Mouse (Mus musculus) MEL (cell line): ENCODE results near the gene Ap5s1.
A peak's percentile ranks its signal among the peaks of the same experiment; 100 is the strongest.

Source experiments
- CTCF ChIP-seq, 3 experiments: IDR thresholded peaks in 2 of 3; conservative IDR thresholded peaks in 1 of 3; 2 replicates each; pipeline ENCODE4 v1.5.1; 2011 to 2012; ENCODE audit warnings: low read length in 3 of 3, low read depth in 2 of 3, mild to moderate bottlenecking in 2 of 3, improper control_type of control experiment in 1 of 3, inconsistent platforms in 1 of 3, mixed read lengths in 1 of 3, moderate library complexity in 1 of 3; ENCODE audit not compliant: control insufficient read depth in 1 of 3, insufficient read depth in 1 of 3, poor library complexity in 1 of 3, severe bottlenecking in 1 of 3
- EP300 ChIP-seq, 2 experiments: IDR thresholded peaks; 2 replicates each; pipeline ENCODE4 v1.6.1; 2011; ENCODE audit warnings: improper control_type of control experiment in 2 of 2, low read length in 2 of 2, low read depth in 1 of 2, mild to moderate bottlenecking in 1 of 2
- HCFC1 ChIP-seq: IDR thresholded peaks from 2 replicates; pipeline ENCODE4 v1.6.1; 2012; ENCODE audit warnings: low read depth, mild to moderate bottlenecking, inconsistent platforms, low read length, improper control_type of control experiment, moderate library complexity
- MAFK ChIP-seq: IDR thresholded peaks from 2 replicates; pipeline ENCODE4 v1.6.1; 2011; ENCODE audit warnings: low read depth, mild to moderate bottlenecking, low read length, improper control_type of control experiment, borderline replicate concordance
- MAX ChIP-seq: IDR thresholded peaks from 2 replicates; pipeline ENCODE4 v1.6.1; 2011; ENCODE audit warnings: low read length, improper control_type of control experiment
- POLR2A ChIP-seq, 2 experiments: IDR thresholded peaks; 2 replicates each; pipeline ENCODE4 v1.6.1; 2011 to 2012; ENCODE audit warnings: low read length in 2 of 2, mild to moderate bottlenecking in 2 of 2, control low read depth in 1 of 2, improper control_type of control experiment in 1 of 2, low read depth in 1 of 2, moderate library complexity in 1 of 2; ENCODE audit not compliant: control insufficient read depth in 1 of 2, insufficient read depth in 1 of 2, poor library complexity in 1 of 2
- RCOR1 ChIP-seq: IDR thresholded peaks from 2 replicates; pipeline ENCODE4 v1.6.1; 2012; ENCODE audit warnings: low read depth, mild to moderate bottlenecking, inconsistent platforms, low read length, improper control_type of control experiment

DNA sequence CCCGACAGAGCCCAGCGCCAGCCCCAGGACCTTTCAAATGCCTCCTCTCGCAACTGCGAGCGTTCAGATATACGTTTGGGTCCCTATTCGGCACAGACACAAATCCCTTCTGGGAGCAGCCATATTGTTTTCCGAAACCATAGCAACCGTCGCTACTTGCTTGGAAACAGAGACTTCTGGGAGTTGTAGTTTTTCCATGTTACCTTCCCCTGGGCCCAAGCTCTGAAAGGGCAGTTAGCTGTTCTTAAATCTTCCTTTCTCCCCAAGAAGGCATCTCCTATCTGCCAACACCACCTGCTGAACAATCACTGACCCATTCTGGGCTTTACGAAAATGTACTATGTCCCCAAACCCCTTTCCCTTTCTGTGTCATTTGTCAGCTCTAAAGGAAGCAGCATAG lies 32.2 kb upstream of the Ap5s1 start:
- TF ChIP-seq RCOR1: no peak
- TF ChIP-seq EP300 (IDR thresholded peaks at IDR 0.05; ENCODE audit: low read depth in 1 of 2, low read length in 2 of 2): no peak
- peak; percentile 99 for TF ChIP-seq HCFC1
- no peak for TF ChIP-seq CTCF (IDR thresholded peaks at IDR 0.05 in 2 of 3, conservative IDR thresholded peaks at IDR 0.05 in 1 of 3; ENCODE audit: control insufficient read depth in 1 of 3, insufficient read depth in 1 of 3, low read depth in 2 of 3, low read length in 3 of 3, poor library complexity in 1 of 3, severe bottlenecking in 1 of 3)
- peak in 1 of 2 experiments; percentile 47; a peak in 1 of 4 replicates for TF ChIP-seq POLR2A (IDR thresholded peaks at IDR 0.05; ENCODE audit: control insufficient read depth in 1 of 2, insufficient read depth in 1 of 2, low read depth in 1 of 2, low read length in 2 of 2, poor library complexity in 1 of 2)
- TF ChIP-seq MAX: no peak
- TF ChIP-seq MAFK: no peak
